Mouse (Mus musculus) erythroblast, embryonic 14.5 days (primary cell): ENCODE results near the gene Fa2h.

Source experiments
- GATA1 ChIP-seq: IDR thresholded peaks from 2 replicates; pipeline ENCODE4 v1.6.1; 2012; ENCODE audit warnings: low read length, inconsistent platforms, mixed read lengths
- TAL1 ChIP-seq: IDR thresholded peaks from 3 replicates; pipeline ENCODE4 v1.6.1; 2012; ENCODE audit warnings: low read length, inconsistent platforms, mixed read lengths

GRCm38 (mm10) chr8:111353497-111353896 is 40.1 kb downstream of the Fa2h start:
- TF ChIP-seq GATA1 = no peak
- no peak for TF ChIP-seq TAL1
